10 mouse cellular contexts compared by ENCODE assay signal in the genomic region with DNA sequence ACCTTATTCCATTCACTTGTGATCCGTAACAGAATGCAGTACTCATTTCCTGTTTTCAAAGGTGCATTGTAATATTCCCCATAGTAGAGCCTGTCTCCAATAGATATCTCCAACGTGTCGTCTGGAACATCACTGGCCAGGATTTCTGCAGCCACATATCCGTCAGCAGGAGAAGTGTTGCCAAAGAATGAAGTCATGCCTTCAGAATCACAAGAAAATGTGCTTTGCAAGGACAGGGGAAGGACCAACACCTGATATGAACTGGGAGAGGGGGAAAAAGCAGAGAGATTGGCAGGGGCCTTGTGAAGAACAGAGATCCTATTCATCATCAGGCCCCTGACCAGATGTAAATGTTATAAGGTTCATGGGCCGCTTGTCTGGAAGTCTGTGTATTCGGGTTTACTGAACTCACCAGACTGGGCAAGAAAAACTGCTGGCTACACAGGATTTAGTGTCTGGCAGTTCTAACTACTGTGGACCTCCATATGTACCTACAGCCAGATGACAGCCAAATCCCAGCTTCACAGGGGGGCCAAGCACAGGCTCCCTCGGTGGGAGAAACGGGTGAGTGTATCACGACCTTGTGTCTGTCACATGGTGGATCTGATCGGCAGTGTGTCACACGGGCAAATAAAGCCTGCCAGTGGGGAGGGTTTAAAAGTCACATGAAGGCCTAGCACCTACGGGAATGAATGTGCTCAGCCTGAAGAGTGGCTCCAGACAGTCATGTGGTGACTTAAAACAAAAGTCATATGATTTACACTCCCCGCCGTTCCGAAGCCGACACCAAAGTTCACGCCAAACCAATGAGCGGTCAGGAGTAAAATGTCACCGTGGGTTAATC.
DNase-seq lines count a peak whose midpoint lies in the region; ATAC-seq and TF ChIP-seq lines count a peak whose summit lies in the region.
"Had no signal": no experiment of that assay in that cellular context is flagged by ENCODE, and none has a peak within 500 bp of the region (broad histone marks: within the 10 kb centered on the region; RNA-seq: fewer than 3 reads in every experiment).

No protein-coding gene starts in this region.

- no peak for TF ChIP-seq EP300 in CH12.LX (IDR thresholded peaks at IDR 0.05; ENCODE audit: low read length)

- H3K36me3 ChIP-seq in liver, adult 2 months (ENCODE audit: control insufficient read depth, insufficient read depth, low read length) = no peaks in the 10 kb centered on the region
- H3K36me3 ChIP-seq in liver, embryonic 11.5 days (ENCODE audit: control insufficient read depth, insufficient read depth, low read length) = peaks cover 5% of the 10 kb centered on the region; the same call in 1 of the 2 replicates
- H3K36me3 ChIP-seq in CH12.LX (replicated peaks in 1 of 2; ENCODE audit: control insufficient read depth in 1 of 2, insufficient read depth in 1 of 2, low read length in 1 of 2) = no peaks in the 10 kb centered on the region
- no peaks in the 10 kb centered on the region for H3K36me3 ChIP-seq in midbrain, embryonic 13.5 days
- H3K36me3 ChIP-seq: embryonic facial prominence, embryonic 12.5 days had no signal

- peak overlapping the region; percentile 67 for H3K9ac ChIP-seq in liver, adult 2 months (ENCODE audit: low read depth, low read length)
- no peak overlapping the region for H3K9ac ChIP-seq in liver, embryonic 11.5 days (ENCODE audit: low read depth, low read length)
- H3K9ac ChIP-seq in CH12.LX (ENCODE audit: insufficient read depth, low read depth) = no peak overlapping the region
- H3K9ac ChIP-seq in midbrain, embryonic 13.5 days (replicated peaks) = no peak overlapping the region
- H3K9ac ChIP-seq: embryonic facial prominence, embryonic 12.5 days had no signal

- no peak for TF ChIP-seq CTCF in liver, adult 2 months (IDR thresholded peaks at IDR 0.05; ENCODE audit: low read depth, low read length)
- no peak for TF ChIP-seq CTCF in CH12.LX (conservative IDR thresholded peaks at IDR 0.05 in 1 of 2, IDR thresholded peaks at IDR 0.05 in 1 of 2; ENCODE audit: low read depth in 2 of 2, low read length in 2 of 2)

- no peak overlapping the region for H3K4me2 ChIP-seq in liver, embryonic 11.5 days
- H3K4me2 ChIP-seq in CH12.LX (ENCODE audit: insufficient read depth, low read depth, poor library complexity, severe bottlenecking) = no peak overlapping the region
- H3K4me2 ChIP-seq in midbrain, embryonic 13.5 days (replicated peaks) = no peak overlapping the region
- H3K4me2 ChIP-seq: embryonic facial prominence, embryonic 12.5 days had no signal

- WGBS in liver, adult 2 months = 32% methylated on average over 19 of the region's 19 CpGs
- 89% methylated on average over 19 of the region's 19 CpGs for WGBS in liver, embryonic 11.5 days
- WGBS in midbrain, embryonic 13.5 days = 84% methylated on average over 19 of the region's 19 CpGs

- H3K4me1 ChIP-seq in liver, adult 2 months (ENCODE audit: control insufficient read depth, insufficient read depth, low read length) = peaks cover 24% of the 10 kb centered on the region
- H3K4me1 ChIP-seq in liver, embryonic 11.5 days (replicated peaks; ENCODE audit: control insufficient read depth, insufficient read depth, low read length) = peaks cover 17% of the 10 kb centered on the region
- peaks cover 11 to 51% of the 10 kb centered on the region in 2 experiments for H3K4me1 ChIP-seq in CH12.LX (ENCODE audit: control insufficient read depth in 1 of 2, insufficient read depth in 2 of 2)
- peaks cover 13% of the 10 kb centered on the region; the same call in 1 of the 2 replicates for H3K4me1 ChIP-seq in midbrain, embryonic 13.5 days (replicated peaks)

- ATAC-seq in liver, embryonic 11.5 days (replicated peaks; ENCODE audit: low FRiP score) = no peak; the same call in 1 of the 2 replicates
- no peak for ATAC-seq in midbrain, embryonic 13.5 days
- ATAC-seq in inflammation-experienced regulatory T-cells, adult 6 months = no peak

- dilution Hi-C loops in CH12.LX (cut with MboI; ENCODE audit: extremely low pct_ligation_motif_present, extremely low pct_unique_long_range_greater_than_20kb, low sequenced_read_pairs) = no loop called here

- TF ChIP-seq RAD21 in CH12.LX (IDR thresholded peaks at IDR 0.05; ENCODE audit: low read depth, low read length) = no peak

- peak; percentile 60; the same call in 1 of the 2 replicates for TF ChIP-seq POLR2A in liver, adult 2 months (IDR thresholded peaks at IDR 0.05; ENCODE audit: extremely low read depth, insufficient read depth, low read length)
- TF ChIP-seq POLR2A in CH12.LX (IDR thresholded peaks at IDR 0.05; ENCODE audit: low read depth, low read length) = no peak

- H3K79me2 ChIP-seq in liver, adult 2 months (ENCODE audit: control insufficient read depth, insufficient read depth, low read length) = no peaks in the 10 kb centered on the region
- no peaks in the 10 kb centered on the region for H3K79me2 ChIP-seq in CH12.LX (replicated peaks; ENCODE audit: control insufficient read depth, extremely low read depth, insufficient read depth, poor library complexity, severe bottlenecking)

- intact Hi-C loops in heart, postnatal 14 days (cut with DNase I) = loop anchor here (10.0 kb wide), 1 partner anchor 345 kb away; a partner anchor contains a TSS

- H3K27me3 ChIP-seq in liver, adult 2 months (ENCODE audit: control insufficient read depth, insufficient read depth, low read length) = no peaks in the 10 kb centered on the region
- no peaks in the 10 kb centered on the region for H3K27me3 ChIP-seq in liver, embryonic 11.5 days (replicated peaks; ENCODE audit: control insufficient read depth, insufficient read depth, low read length)
- no peaks in the 10 kb centered on the region for H3K27me3 ChIP-seq in CH12.LX (replicated peaks)
- no peaks in the 10 kb centered on the region; the same call in 1 of the 2 replicates for H3K27me3 ChIP-seq in midbrain, embryonic 13.5 days
- H3K27me3 ChIP-seq: embryonic facial prominence, embryonic 12.5 days had no signal

- no peak overlapping the region for H3K4me3 ChIP-seq in liver, adult 2 months (ENCODE audit: insufficient read depth, low read depth, low read length)
- H3K4me3 ChIP-seq in liver, embryonic 11.5 days (ENCODE audit: low read depth, low read length) = no peak overlapping the region
- no peak overlapping the region for H3K4me3 ChIP-seq in CH12.LX (replicated peaks in 1 of 3; ENCODE audit: low read depth in 2 of 3, low read length in 2 of 3, poor library complexity in 1 of 3)
- no peak overlapping the region for H3K4me3 ChIP-seq in midbrain, embryonic 13.5 days (replicated peaks)
- H3K4me3 ChIP-seq: embryonic facial prominence, embryonic 12.5 days; left cerebral cortex, adult 2 months had no signal

- H3K9me3 ChIP-seq in liver, embryonic 11.5 days (ENCODE audit: control insufficient read depth, low read length) = no peaks in the 10 kb centered on the region
- no peaks in the 10 kb centered on the region for H3K9me3 ChIP-seq in CH12.LX (replicated peaks; ENCODE audit: low read length)
- no peaks in the 10 kb centered on the region for H3K9me3 ChIP-seq in midbrain, embryonic 13.5 days
- H3K9me3 ChIP-seq: embryonic facial prominence, embryonic 12.5 days; G1E had no signal

- DNase-seq in liver, adult 2 months (ENCODE audit: extremely low read depth, low read depth, low spot score) = peak; percentile 97
- DNase-seq in liver, embryonic 11.5 days (ENCODE audit: low spot score) = no peak
- no peak for DNase-seq in CH12.LX (ENCODE audit: extremely low read depth)
- DNase-seq in adrenal gland, postnatal 10 days = peak; percentile 43
- peak; percentile 14 to 51 for DNase-seq in heart, postnatal 14 days

- in situ Hi-C loops in CH12.LX (cut with MboI; ENCODE audit: low pct_ligation_motif_present, low pct_unique_long_range_greater_than_20kb, low sequenced_read_pairs) = loop anchor here (5.0 to 25.0 kb wide), 3 partner anchors 42 to 217 kb away; a partner anchor contains a TSS

- peak overlapping the region; percentile 95 for H3K27ac ChIP-seq in liver, adult 2 months (replicated peaks; ENCODE audit: insufficient read depth, low read depth, low read length)
- H3K27ac ChIP-seq in liver, embryonic 11.5 days (ENCODE audit: low read depth, low read length) = no peak overlapping the region
- no peak overlapping the region for H3K27ac ChIP-seq in CH12.LX (ENCODE audit: insufficient read depth, low read depth)
- no peak overlapping the region for H3K27ac ChIP-seq in midbrain, embryonic 13.5 days
- H3K27ac ChIP-seq: embryonic facial prominence, embryonic 12.5 days; left cerebral cortex, adult 2 months had no signal

TF ChIP-seq in CH12.LX, 34 proteins besides CTCF, POLR2A, EP300 and RAD21:
- TF ChIP-seq USF1 (IDR thresholded peaks at IDR 0.05; ENCODE audit: low read depth, low read length) (peak; percentile 31; the same call in 1 of the 2 replicates), USF2 (conservative IDR thresholded peaks at IDR 0.05; ENCODE audit: low read depth, low read length) (no peak), JUN (IDR thresholded peaks at IDR 0.05; ENCODE audit: insufficient read depth, low read depth, low read length) (no peak), ETS1 (conservative IDR thresholded peaks at IDR 0.05; ENCODE audit: low read depth, low read length) (no peak), UBTF (IDR thresholded peaks at IDR 0.05; ENCODE audit: low read depth, low read length) (no peak), ZMIZ1 (IDR thresholded peaks at IDR 0.05; ENCODE audit: low read depth, low read length) (no peak), MXI1 (IDR thresholded peaks at IDR 0.05; ENCODE audit: low read depth, low read length) (no peak), TCF12 (IDR thresholded peaks at IDR 0.05; ENCODE audit: low read depth, low read length) (no peak), IRF4 (IDR thresholded peaks at IDR 0.05; ENCODE audit: low read depth, low read length) (0 out of 2 replicates have a peak, but pooled peaks have one; percentile 14), PAX5 (IDR thresholded peaks at IDR 0.05; ENCODE audit: low read length) (no peak), MAFK (IDR thresholded peaks at IDR 0.05; ENCODE audit: insufficient replicate concordance, low read length) (no peak), BHLHE40 (IDR thresholded peaks at IDR 0.05; ENCODE audit: low read depth, low read length) (peak; percentile 29; the same call in 1 of the 2 replicates), MAX (IDR thresholded peaks at IDR 0.05; ENCODE audit: low read length) (peak; percentile 39; the same call in 1 of the 2 replicates)

Comparison
In these comparisons a context has a peak if more than half of its experiments do, and no peak if none do; other contexts are left out.
1. DNase-seq: peak in liver, adult 2 months (single experiment), adrenal gland, postnatal 10 days (single experiment) and heart, postnatal 14 days (2 of 2); none in liver, embryonic 11.5 days (single experiment) and CH12.LX (single experiment).